Mouse (Mus musculus) MEL (cell line): ENCODE data around the gene Snrpa. TPM values are rescaled to one million over a fixed set of nuclear protein-coding genes. Genes with fewer than 3 reads are reported as not detected.
A peak's percentile ranks its signal among the peaks of the same experiment; 100 is the strongest.

Experiments used
- DNase-seq: peaks from one replicate; pipeline ENCODE4 v3.0.0; 2011; ENCODE audit warnings: low read depth, low spot score
- H3K27ac ChIP-seq: 2 replicates; pipeline ENCODE4 v1.5.1; 2012; ENCODE audit warnings: low read depth, mild to moderate bottlenecking, control low read depth, low read length, moderate library complexity; ENCODE audit not compliant: control insufficient read depth
- H3K27me3 ChIP-seq, 2 experiments: fragments of 150-350 bp in 1 of 2; sonication (generic) in 1 of 2; 2 replicates each; pipeline ENCODE4 v1.6.1; 2012; ENCODE audit warnings: low read length in 2 of 2, mild to moderate bottlenecking in 2 of 2, improper control_type of control experiment in 1 of 2, moderate library complexity in 1 of 2; ENCODE audit not compliant: insufficient read depth in 2 of 2, control insufficient read depth in 1 of 2
- H3K36me3 ChIP-seq, 2 experiments: 2 replicates each; pipeline ENCODE4 v1.6.1; 2012 to 2014; ENCODE audit warnings: low read length in 2 of 2, improper control_type of control experiment in 1 of 2, inconsistent platforms in 1 of 2, mild to moderate bottlenecking in 1 of 2; ENCODE audit not compliant: insufficient read depth in 2 of 2, control insufficient read depth in 1 of 2
- H3K4me1 ChIP-seq, 2 experiments: fragments of 150-350 bp in 1 of 2; sonication (generic) in 1 of 2; 2 replicates each; pipeline ENCODE4 v1.6.1; 2012; ENCODE audit warnings: low read length in 2 of 2, improper control_type of control experiment in 1 of 2, mild to moderate bottlenecking in 1 of 2; ENCODE audit not compliant: insufficient read depth in 2 of 2, control insufficient read depth in 1 of 2
- H3K4me3 ChIP-seq, 2 experiments: fragments of 150-350 bp in 1 of 2; sonication (generic) in 1 of 2; 2 replicates each; pipeline ENCODE4 v1.5.1; 2012; ENCODE audit warnings: low read depth in 2 of 2, low read length in 2 of 2, mild to moderate bottlenecking in 2 of 2, moderate library complexity in 2 of 2, control low read depth in 1 of 2, improper control_type of control experiment in 1 of 2; ENCODE audit not compliant: control insufficient read depth in 1 of 2, insufficient read depth in 1 of 2
- H3K79me2 ChIP-seq: 2 replicates; pipeline ENCODE4 v1.6.1; 2012; ENCODE audit warnings: mild to moderate bottlenecking, low read length, moderate library complexity; ENCODE audit not compliant: control insufficient read depth, poor library complexity, insufficient read depth
- H3K9ac ChIP-seq: 2 replicates; pipeline ENCODE4 v1.6.1; 2012; ENCODE audit warnings: low read depth, mild to moderate bottlenecking, control low read depth, low read length, moderate library complexity; ENCODE audit not compliant: control insufficient read depth, poor library complexity, severe bottlenecking
- H3K9me3 ChIP-seq: fragments of 150-350 bp; sonication (generic); replicated peaks from 2 replicates; pipeline ENCODE4 v1.6.1; 2012; ENCODE audit warnings: mild to moderate bottlenecking, low read length, improper control_type of control experiment, moderate library complexity; ENCODE audit not compliant: insufficient read depth
- CHD1 ChIP-seq: IDR thresholded peaks from 2 replicates; pipeline ENCODE4 v1.6.1; 2012; ENCODE audit warnings: low read depth, mild to moderate bottlenecking, inconsistent platforms, low read length, improper control_type of control experiment
- E2F4 ChIP-seq: IDR thresholded peaks from 2 replicates; pipeline ENCODE4 v1.6.1; 2011; ENCODE audit warnings: low read depth, low read length, improper control_type of control experiment, borderline replicate concordance
- EP300 ChIP-seq, 2 experiments: IDR thresholded peaks; 2 replicates each; pipeline ENCODE4 v1.6.1; 2011; ENCODE audit warnings: improper control_type of control experiment in 2 of 2, low read length in 2 of 2, low read depth in 1 of 2, mild to moderate bottlenecking in 1 of 2
- HCFC1 ChIP-seq: IDR thresholded peaks from 2 replicates; pipeline ENCODE4 v1.6.1; 2012; ENCODE audit warnings: low read depth, mild to moderate bottlenecking, inconsistent platforms, low read length, improper control_type of control experiment, moderate library complexity
- JUND ChIP-seq: IDR thresholded peaks from 2 replicates; pipeline ENCODE4 v1.6.1; 2011; ENCODE audit warnings: low read depth, mild to moderate bottlenecking, improper control_type of control experiment, low read length
- MAFK ChIP-seq: IDR thresholded peaks from 2 replicates; pipeline ENCODE4 v1.6.1; 2011; ENCODE audit warnings: low read depth, mild to moderate bottlenecking, low read length, improper control_type of control experiment, borderline replicate concordance
- MAZ ChIP-seq: IDR thresholded peaks from 2 replicates; pipeline ENCODE4 v1.6.1; 2012; ENCODE audit warnings: low read depth, mild to moderate bottlenecking, inconsistent platforms, low read length, improper control_type of control experiment
- MEF2A ChIP-seq: IDR thresholded peaks from 2 replicates; pipeline ENCODE4 v1.6.1; 2014; ENCODE audit warnings: low read depth, mild to moderate bottlenecking, inconsistent platforms, low read length, improper control_type of control experiment; ENCODE audit not compliant: poor library complexity, insufficient replicate concordance, severe bottlenecking; ENCODE audit errors: extremely low read depth
- MYC ChIP-seq: IDR thresholded peaks from 2 replicates; pipeline ENCODE4 v1.6.1; 2011; ENCODE audit warnings: low read depth, mild to moderate bottlenecking, low read length, improper control_type of control experiment, moderate library complexity
- NELFE ChIP-seq: IDR thresholded peaks from 2 replicates; pipeline ENCODE4 v1.6.1; 2011; ENCODE audit warnings: low read depth, low read length, improper control_type of control experiment
- POLR2A ChIP-seq, 2 experiments: IDR thresholded peaks; 2 replicates each; pipeline ENCODE4 v1.6.1; 2011 to 2012; ENCODE audit warnings: low read length in 2 of 2, mild to moderate bottlenecking in 2 of 2, control low read depth in 1 of 2, improper control_type of control experiment in 1 of 2, low read depth in 1 of 2, moderate library complexity in 1 of 2; ENCODE audit not compliant: control insufficient read depth in 1 of 2, insufficient read depth in 1 of 2, poor library complexity in 1 of 2
- POLR2AphosphoS2 ChIP-seq: IDR thresholded peaks from 2 replicates; pipeline ENCODE4 v1.6.1; 2011; ENCODE audit warnings: low read length, improper control_type of control experiment
- POLR2AphosphoS5 ChIP-seq: IDR thresholded peaks from 2 replicates; pipeline ENCODE4 v1.6.1; 2012; ENCODE audit warnings: low read depth, borderline replicate concordance, mild to moderate bottlenecking, inconsistent platforms, low read length, moderate library complexity, mixed read lengths
- RCOR1 ChIP-seq: IDR thresholded peaks from 2 replicates; pipeline ENCODE4 v1.6.1; 2012; ENCODE audit warnings: low read depth, mild to moderate bottlenecking, inconsistent platforms, low read length, improper control_type of control experiment
- SIN3A ChIP-seq: IDR thresholded peaks from 2 replicates; pipeline ENCODE4 v1.6.1; 2012; ENCODE audit warnings: low read length, improper control_type of control experiment, inconsistent platforms
- SMC3 ChIP-seq: IDR thresholded peaks from 2 replicates; pipeline ENCODE4 v1.6.1; 2011; ENCODE audit warnings: low read depth, low read length, improper control_type of control experiment
- TBP ChIP-seq: IDR thresholded peaks from 2 replicates; pipeline ENCODE4 v1.8.0; 2011; ENCODE audit warnings: low read depth, low read length, improper control_type of control experiment
- USF2 ChIP-seq, 2 experiments: IDR thresholded peaks; 2 replicates each; pipeline ENCODE4 v1.6.1; 2011 to 2012; ENCODE audit warnings: improper control_type of control experiment in 2 of 2, low read length in 2 of 2, borderline replicate concordance in 1 of 2, inconsistent platforms in 1 of 2, low read depth in 1 of 2, mild to moderate bottlenecking in 1 of 2; ENCODE audit not compliant: insufficient read depth in 1 of 2
- ZC3H11A ChIP-seq: IDR thresholded peaks from 2 replicates; pipeline ENCODE4 v1.6.1; 2012; ENCODE audit warnings: low read depth, mild to moderate bottlenecking, inconsistent platforms, low read length, improper control_type of control experiment
- ZKSCAN1 ChIP-seq: IDR thresholded peaks from 2 replicates; pipeline ENCODE4 v1.6.1; 2012; ENCODE audit warnings: low read depth, mild to moderate bottlenecking, inconsistent platforms, low read length, improper control_type of control experiment, moderate library complexity
- ZMIZ1 ChIP-seq: IDR thresholded peaks from 2 replicates; pipeline ENCODE4 v1.6.1; 2012; ENCODE audit warnings: low read depth, mild to moderate bottlenecking, inconsistent platforms, low read length, improper control_type of control experiment, moderate library complexity
- polyA plus RNA-seq, 2 experiments: library from polyadenylated mRNA; stranded (reverse) in 1 of 2; unstranded in 1 of 2; fragments of >175 nt in 1 of 2; fragments of >200 nt in 1 of 2; gene quantifications; 2 replicates each; pipeline versions ENCODE4 v1.2.1 to v1.2.4; 2012; ENCODE audit warnings: low replicate concordance in 2 of 2, low read depth in 1 of 2; ENCODE audit not compliant: insufficient read length in 2 of 2, insufficient read depth in 1 of 2, missing spikeins in 1 of 2
- total RNA-seq: library from RNA; depleted of rRNA; stranded (reverse); fragments of 300-350 nt; gene quantifications from 2 replicates; pipeline ENCODE4 v1.2.3, GENCODE M21; 2012

The Snrpa gene
- total and polyA plus RNA-seq, 3 experiments = 128 to 310 TPM; not detected in 1

GRCm38 (mm10) chr7:27159882-27160281, 36.2 kb downstream of the Snrpa start (continued):
- 0 out of 2 replicates have a peak, but pooled peaks have one; percentile 34 for TF ChIP-seq MAZ

DNA sequence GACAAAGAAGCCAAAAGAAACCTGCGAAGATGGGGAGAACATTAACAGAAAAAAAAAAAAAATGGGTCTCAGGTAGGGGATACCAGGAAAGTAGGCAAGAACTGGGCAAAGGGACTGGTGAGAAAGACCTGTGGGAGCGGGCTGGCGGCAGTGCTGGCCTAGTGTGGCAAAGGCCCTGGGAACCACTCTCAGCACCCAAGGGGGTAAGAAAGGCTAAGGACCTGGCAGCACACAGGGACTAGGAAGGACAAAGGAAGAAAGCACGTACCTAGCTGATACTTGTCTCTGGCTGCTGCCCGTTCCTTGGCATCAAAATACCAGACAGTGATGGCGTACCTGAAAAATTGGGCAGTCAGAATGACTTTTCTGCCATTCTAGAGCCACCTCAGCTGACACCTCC, 36.8 kb downstream of the Snrpa start:
- Histone ChIP-seq H3K36me3 (no peaks in the 10 kb centered on the region), H3K27me3 (no peaks in the 10 kb centered on the region), H3K27ac (no peak overlapping the region), H3K4me1 (no peaks in the 10 kb centered on the region), H3K79me2 (peaks cover 1% of the 10 kb centered on the region; the same call in 1 of the 2 replicates), H3K4me3 (no peak overlapping the region), H3K9me3 (no peaks in the 10 kb centered on the region), H3K9ac (no peak overlapping the region)
- DNase-seq = no peak
- TF ChIP-seq RCOR1 = no peak
- TF ChIP-seq SMC3 = no peak
- TF ChIP-seq NELFE = no peak
- TF ChIP-seq POLR2AphosphoS5 = no peak
- no peak for TF ChIP-seq E2F4
- TF ChIP-seq JUND = no peak
- TF ChIP-seq MYC = no peak
- no peak for TF ChIP-seq USF2 (IDR thresholded peaks at IDR 0.05; ENCODE audit: borderline replicate concordance in 1 of 2, insufficient read depth in 1 of 2, low read depth in 1 of 2, low read length in 2 of 2)
- no peak for TF ChIP-seq POLR2AphosphoS2
- no peak for TF ChIP-seq HCFC1
- TF ChIP-seq ZKSCAN1 = no peak

GRCm38 (mm10) chr7:27158171-27158570, 37.9 kb downstream of the Snrpa start:
- H3K4me3 ChIP-seq = no peak overlapping the region
- H3K9me3 ChIP-seq = no peaks in the 10 kb centered on the region
- TF ChIP-seq POLR2AphosphoS5 (no peak), SIN3A (no peak), ZMIZ1 (no peak), POLR2AphosphoS2 (no peak), MYC (no peak), CHD1 (no peak), POLR2A (IDR thresholded peaks at IDR 0.05; ENCODE audit: control insufficient read depth in 1 of 2, insufficient read depth in 1 of 2, low read depth in 1 of 2, low read length in 2 of 2, poor library complexity in 1 of 2) (no peak), TBP (no peak), MAFK (no peak), USF2 (IDR thresholded peaks at IDR 0.05; ENCODE audit: borderline replicate concordance in 1 of 2, insufficient read depth in 1 of 2, low read depth in 1 of 2, low read length in 2 of 2) (no peak), MAZ (no peak), HCFC1 (no peak), MEF2A (no peak), EP300 (IDR thresholded peaks at IDR 0.05; ENCODE audit: low read depth in 1 of 2, low read length in 2 of 2) (no peak), RCOR1 (no peak), ZC3H11A (no peak)
- H3K36me3 ChIP-seq = no peaks in the 10 kb centered on the region
- H3K4me1 ChIP-seq = no peaks in the 10 kb centered on the region
- no peak for DNase-seq
- H3K79me2 ChIP-seq = no peaks in the 10 kb centered on the region; the same call in 1 of the 2 replicates
- H3K27me3 ChIP-seq = no peaks in the 10 kb centered on the region
- H3K27ac ChIP-seq = no peak overlapping the region
- H3K9ac ChIP-seq = no peak overlapping the region
